Mouse (Mus musculus) thymus, adult 2 months (tissue): Measurements from ENCODE around the gene Palld.

Experiments
- CTCF ChIP-seq: fragments of 200-500 bp; IDR thresholded peaks from 2 replicates; pipeline ENCODE4 v1.5.1; 2012; ENCODE audit warnings: mild to moderate bottlenecking, control low read depth, low read length, moderate library complexity, borderline replicate concordance; ENCODE audit not compliant: control insufficient read depth, poor library complexity, insufficient read depth; ENCODE audit errors: extremely low read depth
- POLR2A ChIP-seq: fragments of 200-500 bp; IDR thresholded peaks from 2 replicates; pipeline ENCODE4 v1.6.1; 2012; ENCODE audit warnings: mild to moderate bottlenecking, low read length, control low read depth, moderate library complexity; ENCODE audit not compliant: control insufficient read depth, poor library complexity, insufficient read depth; ENCODE audit errors: extremely low read depth

DNA sequence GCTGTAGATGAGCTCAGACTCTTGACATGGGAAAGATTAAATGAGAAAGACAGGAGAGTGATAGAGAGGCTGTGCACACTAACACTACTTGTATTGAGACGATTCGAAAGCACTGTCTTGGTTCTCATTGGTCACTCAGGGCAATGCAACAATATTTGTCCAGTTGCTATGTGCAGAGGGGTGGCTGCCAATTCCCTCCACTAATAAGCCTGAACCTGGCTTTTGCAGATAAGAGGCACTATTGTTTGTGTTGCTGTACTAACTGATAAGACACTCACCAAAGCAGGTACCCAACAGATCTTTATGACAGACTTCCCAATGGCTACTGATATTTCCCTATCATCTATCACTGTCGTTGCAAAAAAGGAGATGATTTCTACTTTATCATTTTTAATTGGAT, 77.9 kb downstream of the Palld start:
- no peak for TF ChIP-seq CTCF
- TF ChIP-seq POLR2A: no peak
